Mouse (Mus musculus): ENCODE results near the gene Ube2b. TPM values are rescaled to one million over a fixed set of nuclear protein-coding genes. Genes with fewer than 3 reads are reported as not detected.

Gene Ube2b
- polyA plus RNA-seq, 1 experiment from 2014 or later = 152 TPM

DNA sequence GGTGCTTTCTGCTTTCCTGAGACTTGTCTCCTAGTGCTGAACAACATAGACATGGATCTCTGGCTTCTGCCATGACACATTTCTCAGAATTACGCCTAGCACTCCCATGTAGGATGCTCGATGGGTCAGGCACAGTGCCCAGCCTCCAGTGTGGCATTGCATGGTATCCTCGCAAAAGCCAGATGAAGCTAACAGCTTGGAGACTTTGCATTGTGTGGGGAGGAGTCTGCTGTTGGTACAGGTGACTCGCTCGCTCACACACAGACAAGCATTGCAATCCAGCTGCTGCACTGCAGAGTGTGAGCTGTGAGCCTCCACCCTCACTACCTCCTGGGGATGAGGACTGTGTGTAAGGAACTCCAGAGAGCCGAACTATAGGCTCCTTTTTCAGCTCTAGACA, 54.4 kb downstream of the Ube2b start:
- 70% methylated on average over 6 of the region's 6 CpGs for WGBS
- Histone ChIP-seq H3K27me3 (ENCODE audit: control insufficient read depth, insufficient read depth, low read length) (no peaks in the 10 kb centered on the region), H3K36me3 (ENCODE audit: control insufficient read depth, insufficient read depth, low read length) (no peaks in the 10 kb centered on the region), H3K4me3 (ENCODE audit: low read depth, low read length) (no peak overlapping the region), H3K9me3 (ENCODE audit: control insufficient read depth, low read depth, low read length) (no peaks in the 10 kb centered on the region), H3K4me2 (replicated peaks; ENCODE audit: low read depth, low read length) (no peak overlapping the region), H3K27ac (ENCODE audit: low read length) (no peak overlapping the region), H3K4me1 (ENCODE audit: control insufficient read depth, insufficient read depth, low read length) (0 out of 2 replicates have a peak, but pooled peaks cover 4% of the 10 kb centered on the region), H3K9ac (replicated peaks; ENCODE audit: low read depth, low read length) (no peak overlapping the region)
- no peak for ATAC-seq (ENCODE audit: insufficient number of reproducible peaks, insufficient read depth, low FRiP score, low read depth)

DNA sequence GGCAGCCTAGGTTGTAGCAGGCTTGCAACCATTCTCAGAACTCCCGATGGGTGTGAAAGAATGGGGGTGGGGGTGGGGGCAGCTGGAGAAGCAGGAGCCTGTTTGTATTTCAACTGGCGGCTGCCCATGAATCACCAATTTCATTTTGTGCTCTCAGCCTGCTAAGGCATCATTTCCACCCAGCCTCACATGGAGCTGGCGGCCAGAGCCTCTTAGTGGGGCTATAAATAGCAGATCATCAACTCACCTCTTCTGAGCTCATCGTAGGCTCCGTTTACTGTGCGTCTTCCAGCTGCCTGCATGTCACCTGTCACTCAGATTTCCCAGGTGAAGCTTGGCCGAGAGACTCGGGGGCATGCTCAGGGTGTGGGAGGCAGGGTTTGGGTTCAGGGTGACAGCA, 55.0 kb downstream of the Ube2b start:
- Histone ChIP-seq H3K4me2 (replicated peaks; ENCODE audit: low read depth, low read length) (no peak overlapping the region), H3K4me3 (ENCODE audit: low read depth, low read length) (no peak overlapping the region), H3K9me3 (ENCODE audit: control insufficient read depth, low read depth, low read length) (no peaks in the 10 kb centered on the region), H3K27ac (ENCODE audit: low read length) (no peak overlapping the region), H3K36me3 (ENCODE audit: control insufficient read depth, insufficient read depth, low read length) (no peaks in the 10 kb centered on the region), H3K9ac (replicated peaks; ENCODE audit: low read depth, low read length) (no peak overlapping the region), H3K4me1 (ENCODE audit: control insufficient read depth, insufficient read depth, low read length) (0 out of 2 replicates have a peak, but pooled peaks cover 4% of the 10 kb centered on the region), H3K27me3 (ENCODE audit: control insufficient read depth, insufficient read depth, low read length) (no peaks in the 10 kb centered on the region)
- 9% methylated on average over 8 of the region's 8 CpGs for WGBS
- ATAC-seq (ENCODE audit: insufficient number of reproducible peaks, insufficient read depth, low FRiP score, low read depth) = no peak

DNA sequence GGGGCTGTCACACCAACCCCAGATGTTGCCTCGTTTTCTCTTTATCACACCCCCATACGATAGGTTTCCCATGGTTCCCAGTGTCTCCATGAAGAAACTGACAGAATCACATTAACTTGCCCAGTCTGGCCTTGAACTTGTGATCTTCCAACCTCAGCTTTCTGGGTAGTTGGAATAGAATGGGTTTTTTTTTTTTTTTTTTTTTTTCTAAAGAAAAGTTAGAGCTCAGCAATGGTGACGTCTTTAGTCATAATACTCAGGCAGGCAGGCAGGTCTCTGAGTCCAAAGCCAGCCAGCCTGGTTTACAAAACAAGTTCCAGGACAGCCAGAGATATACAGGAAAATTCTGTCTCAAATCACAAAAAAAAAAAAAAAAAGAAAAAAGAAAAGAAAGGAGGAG, 56.3 kb downstream of the Ube2b start:
- H3K9me3 ChIP-seq (ENCODE audit: control insufficient read depth, low read depth, low read length) = no peaks in the 10 kb centered on the region
- no peak overlapping the region for H3K4me2 ChIP-seq (replicated peaks; ENCODE audit: low read depth, low read length)

DNA sequence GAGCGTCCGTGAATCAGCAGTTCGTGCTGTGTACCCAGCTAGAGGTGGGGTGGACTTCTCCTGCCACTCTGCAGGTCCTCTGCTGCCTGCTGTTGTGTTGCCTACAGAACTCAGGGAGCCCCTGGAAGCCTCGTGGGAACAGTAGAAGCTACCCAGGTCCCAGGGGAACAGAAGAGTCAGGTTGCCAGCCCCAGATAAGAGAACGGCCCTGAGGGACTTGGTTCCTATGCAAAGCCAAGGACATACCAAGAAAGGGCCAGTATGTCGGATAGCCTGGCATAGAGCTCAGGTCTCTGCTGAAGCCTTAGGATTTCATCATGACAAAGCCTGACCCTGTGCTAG, 57.1 kb downstream of the Ube2b start:
- H3K4me2 ChIP-seq (replicated peaks; ENCODE audit: low read depth, low read length) = no peak overlapping the region
- no peak overlapping the region for H3K4me3 ChIP-seq (ENCODE audit: low read depth, low read length)
- no peak overlapping the region for H3K9ac ChIP-seq (replicated peaks; ENCODE audit: low read depth, low read length)
- H3K36me3 ChIP-seq (ENCODE audit: control insufficient read depth, insufficient read depth, low read length) = no peaks in the 10 kb centered on the region
- no peaks in the 10 kb centered on the region for H3K27me3 ChIP-seq (ENCODE audit: control insufficient read depth, insufficient read depth, low read length)
- no peak overlapping the region for H3K27ac ChIP-seq (ENCODE audit: low read length)
- 0 out of 2 replicates have a peak, but pooled peaks cover 4% of the 10 kb centered on the region for H3K4me1 ChIP-seq (ENCODE audit: control insufficient read depth, insufficient read depth, low read length)
- no peak for ATAC-seq (ENCODE audit: insufficient number of reproducible peaks, insufficient read depth, low FRiP score, low read depth)
- WGBS = 49% methylated on average over 6 of the region's 6 CpGs
- H3K9me3 ChIP-seq (ENCODE audit: control insufficient read depth, low read depth, low read length) = no peaks in the 10 kb centered on the region

More for the DNA sequence above, 56.3 kb downstream of the Ube2b start:
- ATAC-seq (ENCODE audit: insufficient number of reproducible peaks, insufficient read depth, low FRiP score, low read depth) = no peak
- WGBS = 85% methylated on average over 3 of the region's 3 CpGs
- Histone ChIP-seq H3K27ac (ENCODE audit: low read length) (no peak overlapping the region), H3K27me3 (ENCODE audit: control insufficient read depth, insufficient read depth, low read length) (no peaks in the 10 kb centered on the region), H3K4me3 (ENCODE audit: low read depth, low read length) (no peak overlapping the region), H3K4me1 (ENCODE audit: control insufficient read depth, insufficient read depth, low read length) (0 out of 2 replicates have a peak, but pooled peaks cover 4% of the 10 kb centered on the region), H3K36me3 (ENCODE audit: control insufficient read depth, insufficient read depth, low read length) (no peaks in the 10 kb centered on the region), H3K9ac (replicated peaks; ENCODE audit: low read depth, low read length) (no peak overlapping the region)

DNA sequence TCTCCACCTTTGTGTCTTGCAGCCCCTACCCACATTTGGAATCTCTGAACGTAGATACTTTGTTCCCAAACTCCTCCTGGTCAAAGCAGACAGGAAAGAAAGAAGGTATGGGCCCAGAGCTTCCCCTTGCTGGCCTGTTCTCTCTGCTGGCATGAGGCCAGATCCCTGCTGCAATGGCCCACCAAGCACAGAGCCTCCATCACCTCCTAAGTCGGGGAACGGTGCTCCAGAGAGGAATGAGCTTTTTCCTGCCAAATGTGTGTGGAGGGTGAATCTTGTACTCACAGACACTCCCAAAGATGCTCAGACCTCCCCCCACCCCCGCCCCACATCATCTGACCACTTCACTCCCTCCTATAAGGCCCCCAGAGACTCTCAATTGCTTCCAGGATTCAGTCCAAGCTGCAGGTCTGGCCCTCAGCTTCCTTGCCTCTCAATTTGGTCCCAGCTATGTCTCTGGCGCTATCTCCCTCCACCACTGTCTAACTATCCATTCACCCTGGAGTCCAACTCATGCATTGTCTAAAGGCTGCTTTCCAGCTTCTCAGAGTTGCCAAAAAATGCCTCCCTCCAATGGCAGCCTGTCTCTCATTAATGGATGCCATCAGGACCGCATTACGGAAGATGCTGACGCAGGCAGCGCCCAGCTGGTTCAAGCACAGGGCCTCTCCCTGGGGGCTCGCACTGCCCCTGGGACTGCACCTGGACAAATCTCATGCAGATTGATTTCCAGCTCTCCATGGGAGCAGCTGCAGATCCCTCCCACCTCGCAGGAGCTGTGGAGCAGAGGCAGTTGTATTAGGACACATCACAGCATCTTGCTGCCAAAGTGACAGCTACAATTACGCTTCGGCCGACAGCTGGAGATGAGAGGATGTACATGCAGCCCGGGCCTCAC, 57.7 kb downstream of the Ube2b start:
- whole genome bisulfite sequencing = 50% methylated on average over 15 of the region's 15 CpGs
- Histone ChIP-seq H3K4me2 (replicated peaks; ENCODE audit: low read depth, low read length) (no peak overlapping the region), H3K36me3 (ENCODE audit: control insufficient read depth, insufficient read depth, low read length) (no peaks in the 10 kb centered on the region), H3K4me1 (ENCODE audit: control insufficient read depth, insufficient read depth, low read length) (0 out of 2 replicates have a peak, but pooled peaks cover 4% of the 10 kb centered on the region), H3K9ac (replicated peaks; ENCODE audit: low read depth, low read length) (no peak overlapping the region), H3K27me3 (ENCODE audit: control insufficient read depth, insufficient read depth, low read length) (no peaks in the 10 kb centered on the region), H3K27ac (ENCODE audit: low read length) (no peak overlapping the region), H3K9me3 (ENCODE audit: control insufficient read depth, low read depth, low read length) (no peaks in the 10 kb centered on the region), H3K4me3 (ENCODE audit: low read depth, low read length) (no peak overlapping the region)
- no peak for ATAC-seq (ENCODE audit: insufficient number of reproducible peaks, insufficient read depth, low FRiP score, low read depth)

DNA sequence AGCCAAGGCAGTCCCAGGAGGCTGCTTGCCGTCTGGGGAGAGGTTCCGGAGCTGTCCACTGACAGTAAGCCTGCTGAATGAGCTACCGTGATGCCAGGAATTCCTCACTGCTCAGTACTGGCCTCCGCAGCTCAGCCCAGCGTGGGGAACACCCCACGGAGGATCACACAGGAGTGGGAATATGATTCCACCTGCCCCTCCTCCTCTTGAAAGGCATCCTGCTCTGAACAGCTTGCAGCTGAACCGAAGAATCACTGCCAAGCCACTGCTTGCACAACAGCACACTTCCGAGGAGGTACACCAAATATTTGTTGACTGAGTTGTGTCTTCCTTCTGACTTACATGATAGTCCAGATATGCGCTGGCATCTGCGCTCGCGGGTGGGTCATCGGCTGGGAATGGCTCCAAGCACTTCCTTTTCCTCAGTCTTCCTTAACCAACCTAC, 60.0 kb downstream of the Ube2b start:
- no peaks in the 10 kb centered on the region for H3K27me3 ChIP-seq (ENCODE audit: control insufficient read depth, insufficient read depth, low read length)
- no peak overlapping the region for H3K4me3 ChIP-seq (ENCODE audit: low read depth, low read length)
- no peaks in the 10 kb centered on the region for H3K36me3 ChIP-seq (ENCODE audit: control insufficient read depth, insufficient read depth, low read length)
- no peak for ATAC-seq (ENCODE audit: insufficient number of reproducible peaks, insufficient read depth, low FRiP score, low read depth)
- no peaks in the 10 kb centered on the region for H3K9me3 ChIP-seq (ENCODE audit: control insufficient read depth, low read depth, low read length)
- H3K27ac ChIP-seq (ENCODE audit: low read length) = no peak overlapping the region
- no peak overlapping the region for H3K4me2 ChIP-seq (replicated peaks; ENCODE audit: low read depth, low read length)
- 0 out of 2 replicates have a peak, but pooled peaks cover under 1% of the 10 kb centered on the region for H3K4me1 ChIP-seq (ENCODE audit: control insufficient read depth, insufficient read depth, low read length)
- WGBS = 52% methylated on average over 13 of the region's 13 CpGs
- no peak overlapping the region for H3K9ac ChIP-seq (replicated peaks; ENCODE audit: low read depth, low read length)

DNA sequence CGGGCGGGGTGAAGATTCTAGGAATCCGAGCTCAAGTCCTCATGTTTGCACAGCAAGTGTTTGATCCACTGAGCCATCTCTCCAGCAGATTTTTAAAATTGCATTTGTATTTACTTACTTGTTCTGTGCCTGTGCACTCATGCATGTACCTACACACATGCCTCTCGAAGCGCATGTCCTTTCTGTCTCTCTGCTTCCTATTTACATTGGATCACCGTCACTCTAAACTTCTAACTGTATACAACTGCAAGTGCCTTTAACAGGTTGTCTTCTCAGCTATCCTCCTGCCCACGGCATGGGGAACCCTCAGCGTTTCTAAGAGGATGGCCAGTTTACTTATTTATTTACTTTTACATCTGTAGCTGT, 61.0 kb downstream of the Ube2b start:
- H3K27ac ChIP-seq (ENCODE audit: low read length) = no peak overlapping the region
- no peak overlapping the region for H3K4me3 ChIP-seq (ENCODE audit: low read depth, low read length)
- H3K4me1 ChIP-seq (ENCODE audit: control insufficient read depth, insufficient read depth, low read length) = no peaks in the 10 kb centered on the region
- H3K9ac ChIP-seq (replicated peaks; ENCODE audit: low read depth, low read length) = no peak overlapping the region
- H3K9me3 ChIP-seq (ENCODE audit: control insufficient read depth, low read depth, low read length) = no peaks in the 10 kb centered on the region
- no peak overlapping the region for H3K4me2 ChIP-seq (replicated peaks; ENCODE audit: low read depth, low read length)
- WGBS = 59% methylated on average over 8 of the region's 8 CpGs
- H3K36me3 ChIP-seq (ENCODE audit: control insufficient read depth, insufficient read depth, low read length) = no peaks in the 10 kb centered on the region
- no peak for ATAC-seq (ENCODE audit: insufficient number of reproducible peaks, insufficient read depth, low FRiP score, low read depth)
- H3K27me3 ChIP-seq (ENCODE audit: control insufficient read depth, insufficient read depth, low read length) = no peaks in the 10 kb centered on the region

DNA sequence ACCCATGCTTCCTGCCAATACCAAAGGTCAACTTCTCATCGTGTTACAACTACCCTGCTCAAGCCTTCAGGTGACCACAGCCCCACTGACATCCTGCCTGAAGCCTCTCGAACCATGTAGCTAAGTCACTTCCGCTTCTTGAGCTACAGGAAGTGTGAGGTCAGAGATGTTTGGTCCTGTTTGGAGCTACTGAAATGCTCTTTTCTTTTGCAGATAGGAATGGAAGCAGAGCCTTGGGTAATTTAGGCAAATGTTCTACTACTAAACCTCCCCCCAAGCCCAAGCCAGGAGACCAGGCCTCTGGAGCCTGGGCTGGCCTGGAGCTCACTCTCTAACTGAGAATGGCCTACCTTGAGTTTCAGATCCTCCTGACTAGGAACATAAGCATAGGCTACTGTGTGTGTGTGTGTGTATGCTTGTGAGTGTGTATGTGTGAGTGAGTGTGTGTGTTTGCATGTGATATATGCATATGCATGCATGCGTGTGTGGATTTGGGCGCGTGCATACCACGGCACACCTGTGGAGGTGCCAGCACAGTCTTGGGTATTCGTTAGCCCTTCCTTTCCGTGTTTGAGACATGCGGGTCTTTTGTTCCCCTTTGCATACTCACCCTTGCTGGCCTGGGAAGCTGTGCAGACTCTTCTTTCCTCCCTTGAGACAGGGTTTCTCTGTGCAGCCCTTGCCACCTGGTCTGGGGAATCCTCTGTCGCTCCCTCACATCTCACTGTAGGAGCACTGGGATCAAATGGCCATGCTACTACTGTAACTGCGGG, 61.6 kb downstream of the Ube2b start:
- Histone ChIP-seq H3K4me1 (ENCODE audit: control insufficient read depth, insufficient read depth, low read length) (no peaks in the 10 kb centered on the region), H3K27ac (ENCODE audit: low read length) (no peak overlapping the region), H3K4me3 (ENCODE audit: low read depth, low read length) (no peak overlapping the region), H3K9me3 (ENCODE audit: control insufficient read depth, low read depth, low read length) (no peaks in the 10 kb centered on the region), H3K36me3 (ENCODE audit: control insufficient read depth, insufficient read depth, low read length) (no peaks in the 10 kb centered on the region), H3K9ac (replicated peaks; ENCODE audit: low read depth, low read length) (no peak overlapping the region), H3K27me3 (ENCODE audit: control insufficient read depth, insufficient read depth, low read length) (no peaks in the 10 kb centered on the region), H3K4me2 (replicated peaks; ENCODE audit: low read depth, low read length) (no peak overlapping the region)
- no peak for ATAC-seq (ENCODE audit: insufficient number of reproducible peaks, insufficient read depth, low FRiP score, low read depth)
- 80% methylated on average over 12 of the region's 12 CpGs for WGBS
